Mouse (Mus musculus) lung, adult 2 months (tissue): ENCODE measurements at regions not wholly inside any gene's neighbourhood (a gene's known extent, or its start where the extent isn't known, plus 50 kb on each side); places are given as distances from the start of the nearest gene placed in this dataset.

Experiments
- CTCF ChIP-seq: fragments of 200-500 bp; IDR thresholded peaks from 2 replicates; pipeline ENCODE4 v1.5.1; 2011; ENCODE audit warnings: mild to moderate bottlenecking, low read length, control low read depth; ENCODE audit not compliant: insufficient read depth
- POLR2A ChIP-seq: fragments of 200-500 bp; IDR thresholded peaks from 2 replicates; pipeline ENCODE4 v1.6.1; 2011; ENCODE audit warnings: low read depth, mild to moderate bottlenecking, control low read depth, low read length, borderline replicate concordance; ENCODE audit errors: extremely low read depth

DNA sequence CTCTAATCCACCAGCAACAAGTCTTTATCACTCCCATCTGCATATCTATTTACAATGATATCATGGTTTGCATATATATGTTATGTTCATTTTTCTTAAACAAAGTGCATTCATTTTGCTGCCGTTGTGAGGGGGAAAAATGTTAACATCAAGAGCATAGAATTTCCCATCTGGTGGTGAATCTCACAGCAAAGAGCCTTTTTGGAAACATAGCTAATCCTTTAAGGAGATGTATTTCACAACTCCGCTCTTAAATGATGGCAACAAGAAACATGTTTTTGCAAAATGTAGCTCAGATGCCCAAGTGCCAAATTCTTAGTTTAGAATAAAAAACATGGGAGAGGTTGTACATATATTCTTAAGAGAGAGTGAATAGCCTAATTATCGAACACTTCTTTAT lies 99.3 kb upstream of the Col1a2 start:
- TF ChIP-seq POLR2A = no peak
- no peak for TF ChIP-seq CTCF
